Mouse (Mus musculus): Measurements from ENCODE around the gene Get4. TPM values are rescaled to one million over a fixed set of nuclear protein-coding genes. Genes with fewer than 3 reads are reported as not detected.
A peak's percentile ranks its signal among the peaks of the same experiment; 100 is the strongest.

The Get4 gene
- total RNA-seq, 1 experiment from 2014 or later: 31.2 TPM

DNA sequence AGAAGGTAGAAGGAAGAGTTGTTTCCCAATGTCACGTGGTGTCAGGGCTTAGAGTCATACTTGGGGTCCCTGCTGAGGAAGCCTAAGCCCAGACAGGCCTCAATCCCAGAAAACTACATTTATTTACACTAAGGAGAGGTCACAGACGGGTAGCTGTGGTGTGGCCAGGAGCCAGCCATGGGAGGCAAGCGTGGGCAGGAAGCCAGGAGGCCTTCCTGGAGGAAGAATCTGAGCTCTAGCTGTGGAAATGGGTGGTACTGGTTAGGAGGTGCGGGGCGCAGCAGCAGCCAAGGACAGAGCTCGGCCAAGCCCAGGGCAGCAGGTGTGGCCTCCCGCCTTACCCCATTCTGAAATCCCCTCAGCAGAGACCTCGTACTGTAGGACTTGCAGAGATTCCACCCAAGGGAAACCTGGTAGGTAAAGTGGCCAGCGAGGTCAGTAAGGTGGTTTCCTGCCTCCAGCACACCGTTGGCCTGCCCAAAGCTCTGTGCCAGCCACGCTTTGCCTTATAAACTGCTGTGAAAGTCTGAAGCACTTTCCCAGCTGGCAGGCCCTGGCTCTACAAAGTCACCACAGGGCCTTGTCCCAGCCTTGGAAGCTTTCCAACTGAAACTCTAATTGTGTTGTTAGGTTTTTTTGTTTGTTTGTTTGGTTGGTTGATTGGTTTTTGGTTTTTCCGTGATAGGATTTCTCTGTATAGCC is 63.0 kb downstream of the Get4 start:
- 0 out of 2 replicates have a peak, but pooled peaks have one; percentile 18 for ATAC-seq (replicated peaks; ENCODE audit: low read depth, poor library complexity, severe bottlenecking)

DNA sequence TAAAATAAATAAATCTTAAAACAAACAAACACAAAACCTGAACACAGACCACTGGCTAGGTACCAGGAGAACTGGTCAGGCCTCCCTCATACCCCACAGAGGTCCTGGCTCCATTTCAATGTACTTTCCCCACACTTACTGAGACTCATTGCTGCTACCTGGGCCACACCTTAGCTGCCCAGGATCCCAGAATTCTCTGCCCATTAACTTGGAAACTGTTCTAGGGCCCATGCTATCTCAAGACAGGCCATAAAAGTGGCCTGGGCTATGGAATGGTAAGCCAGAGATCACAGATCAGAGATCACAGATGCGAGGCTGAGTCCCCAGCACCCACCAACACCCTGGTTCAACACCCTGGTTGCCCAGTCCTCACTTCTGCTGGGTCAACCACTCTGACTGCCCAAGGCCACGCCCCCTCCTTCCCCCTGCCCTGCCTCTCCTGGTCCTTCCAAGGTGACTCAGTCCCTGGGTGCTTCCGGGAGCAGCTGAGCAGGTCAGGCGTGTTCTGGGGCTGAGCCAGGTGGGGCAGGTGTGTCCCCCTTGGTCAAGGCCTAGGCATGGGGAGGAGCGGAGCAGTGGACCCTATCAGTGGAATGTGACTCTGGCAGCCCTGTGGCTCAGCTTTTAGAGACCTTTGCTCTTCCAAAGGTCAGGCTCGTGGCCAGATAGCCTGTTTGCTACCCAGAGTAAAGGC is 65.0 kb downstream of the Get4 start:
- ATAC-seq (replicated peaks; ENCODE audit: low read depth, poor library complexity, severe bottlenecking): no peak

DNA sequence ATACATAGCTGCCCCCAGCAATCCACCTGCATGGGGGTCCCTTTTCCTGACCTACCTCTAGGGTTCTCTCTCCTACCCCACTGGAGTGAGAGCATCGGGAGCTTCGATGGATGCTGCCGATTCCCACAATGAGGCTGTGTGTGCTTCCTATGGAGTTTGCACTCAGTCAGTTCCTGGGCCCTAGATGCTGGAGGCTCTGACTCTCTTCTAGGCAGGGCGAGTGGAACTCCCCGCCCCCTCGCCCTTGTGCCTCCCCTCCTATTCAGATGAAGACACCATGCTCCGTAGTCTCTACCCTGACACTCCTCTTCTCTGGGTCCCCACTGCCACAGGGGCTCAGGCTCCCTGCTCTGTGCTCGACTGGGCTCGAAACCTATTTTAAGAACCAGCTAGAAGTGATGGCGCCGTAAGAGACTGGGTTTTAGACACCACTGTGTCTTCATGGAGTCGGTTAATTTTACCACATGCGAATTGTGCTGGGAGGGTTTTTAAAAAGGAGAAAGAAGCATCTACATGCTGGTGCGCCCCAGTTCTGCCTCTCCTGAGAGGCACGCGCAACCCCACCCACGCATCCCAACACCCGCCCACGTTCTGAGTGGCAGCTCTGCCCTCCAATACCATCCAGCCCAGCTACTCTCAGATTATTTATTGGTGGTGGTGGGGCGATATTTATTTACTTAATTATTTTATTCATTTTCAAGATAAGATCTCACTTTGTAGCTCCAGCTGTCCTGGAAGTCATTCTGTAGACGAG is 65.8 kb downstream of the Get4 start:
- no peak for ATAC-seq (replicated peaks; ENCODE audit: low read depth, poor library complexity, severe bottlenecking)

Other genes starting within 250 kb of the Get4 start
- gene Prkar1b, start 102.3 kb upstream of the Get4 start, total RNA-seq (2017): not detected in 2 replicates
- 9.7 and 11.9 TPM in 2 replicates for gene Dnaaf5, start 102.1 kb upstream of the Get4 start, total RNA-seq (2017)
- gene Sun1, start 51.7 kb upstream of the Get4 start, total RNA-seq (2017): 51.7 and 60.4 TPM in 2 replicates
- 15.8 and 25.8 TPM in 2 replicates for gene Adap1, start 73.3 kb downstream of the Get4 start, total RNA-seq (2017)
- 10.9 and 17.8 TPM in 2 replicates for gene Cox19, start 99.1 kb downstream of the Get4 start, total RNA-seq (2017)
- gene Cyp2w1, start 100.3 kb downstream of the Get4 start, total RNA-seq (2017): not detected in 2 replicates
- 4.9 and 5.4 TPM in 2 replicates for gene Gpr146, start 125.4 kb downstream of the Get4 start, total RNA-seq (2017)
- 0.53 and 1.6 TPM in 2 replicates for gene C130050O18Rik, start 153.0 kb downstream of the Get4 start, total RNA-seq (2017)
- gene Gper1, start 170.8 kb downstream of the Get4 start, total RNA-seq (2017): not detected in 2 replicates
- 49.9 and 55.0 TPM in 2 replicates for gene 3110082I17Rik, start 208.2 kb downstream of the Get4 start, total RNA-seq (2017)
- gene Zfand2a, start 232.2 kb downstream of the Get4 start, total RNA-seq (2017): 12.5 and 24.4 TPM in 2 replicates

All from common myeloid progenitor, adult 5-6 weeks (primary cell).